Mouse (Mus musculus): ENCODE measurements around the gene Defb25. TPM values are rescaled to one million over a fixed set of nuclear protein-coding genes. Genes with fewer than 3 reads are reported as not detected.

Gene Defb25
- 0.68 and 0.77 TPM in 2 replicates for polyA plus RNA-seq (2012; rRNA removed)
- polyA plus RNA-seq (2014; fragmentation: Nextera tagmentation; extraction: Ambion mirVana): 1.6 and 3.2 TPM in 2 replicates

- H3K36me3 ChIP-seq (ENCODE audit: control insufficient read depth, insufficient read depth, low read length): no peaks in the 10 kb centered on the region
- ATAC-seq (ENCODE audit: low FRiP score, low read depth): no peak
- WGBS: 64% methylated on average over 4 of the region's 7 CpGs
These were observed at the start of gene Defb25 for GRCm38 (mm10) chr2:152622953-152623352. TSS of gene Defb25 (minus strand) at chr2:152623053.

GRCm38 (mm10) chr2:152672166-152672565 is 49.3 kb upstream of the Defb25 start:
- H3K9ac ChIP-seq (ENCODE audit: low read depth, low read length, severe bottlenecking): peak overlapping the region; percentile 36; the same call in 1 of the 2 replicates
- H3K27me3 ChIP-seq (ENCODE audit: control insufficient read depth, insufficient read depth, low read length): no peaks in the 10 kb centered on the region
- WGBS: 75% methylated on average over 12 of the region's 12 CpGs
- ATAC-seq (ENCODE audit: low FRiP score, low read depth) (no peak), DNase-seq (ENCODE audit: low spot score) (no peak)
- no peak for TF ChIP-seq POLR2A (IDR thresholded peaks at IDR 0.05; ENCODE audit: borderline replicate concordance, extremely low read depth, insufficient read depth, insufficient read length)
- peak overlapping the region; percentile 95 for H3K4me3 ChIP-seq (replicated peaks; ENCODE audit: low read length)
- H3K36me3 ChIP-seq (ENCODE audit: control insufficient read depth, insufficient read depth, low read length): peaks cover 47% of the 10 kb centered on the region
- H3K9me3 ChIP-seq (ENCODE audit: control insufficient read depth, low read length): no peaks in the 10 kb centered on the region
- H3K4me2 ChIP-seq (replicated peaks; ENCODE audit: low read depth, low read length, severe bottlenecking): peak overlapping the region; percentile 67
- no peak overlapping the region for H3K27ac ChIP-seq (replicated peaks; ENCODE audit: low read depth, low read length)
- peaks cover 41% of the 10 kb centered on the region for H3K4me1 ChIP-seq (ENCODE audit: control insufficient read depth, insufficient read depth, low read length)

More at GRCm38 (mm10) chr2:152622953-152623352, at the start of gene Defb25:
- Histone ChIP-seq H3K27ac (replicated peaks; ENCODE audit: low read depth, low read length) (no peak within 1 kb of the TSS), H3K4me2 (replicated peaks; ENCODE audit: low read depth, low read length, severe bottlenecking) (no peak within 1 kb of the TSS), H3K4me1 (ENCODE audit: control insufficient read depth, insufficient read depth, low read length) (peaks cover 8% of the 10 kb centered on the region; the same call in 1 of the 2 replicates), H3K4me3 (replicated peaks; ENCODE audit: low read length) (no peak within 1 kb of the TSS), H3K9me3 (ENCODE audit: control insufficient read depth, low read length) (no peaks in the 10 kb centered on the region), H3K9ac (ENCODE audit: low read depth, low read length, severe bottlenecking) (no peak within 1 kb of the TSS), H3K27me3 (ENCODE audit: control insufficient read depth, insufficient read depth, low read length) (peaks cover 27% of the 10 kb centered on the region)
- DNase-seq (ENCODE audit: low spot score): no peak
- no peak for TF ChIP-seq POLR2A (IDR thresholded peaks at IDR 0.05; ENCODE audit: borderline replicate concordance, extremely low read depth, insufficient read depth, insufficient read length)

GRCm38 (mm10) chr2:152671642-152671999 is 48.8 kb upstream of the Defb25 start:
- Histone ChIP-seq H3K27ac (replicated peaks; ENCODE audit: low read depth, low read length) (no peak overlapping the region), H3K9me3 (ENCODE audit: control insufficient read depth, low read length) (no peaks in the 10 kb centered on the region), H3K36me3 (ENCODE audit: control insufficient read depth, insufficient read depth, low read length) (peaks cover 42% of the 10 kb centered on the region), H3K4me1 (ENCODE audit: control insufficient read depth, insufficient read depth, low read length) (peaks cover 41% of the 10 kb centered on the region), H3K27me3 (ENCODE audit: control insufficient read depth, insufficient read depth, low read length) (no peaks in the 10 kb centered on the region), H3K4me2 (replicated peaks; ENCODE audit: low read depth, low read length, severe bottlenecking) (peak overlapping the region; percentile 67), H3K9ac (ENCODE audit: low read depth, low read length, severe bottlenecking) (peak overlapping the region; percentile 36; the same call in 1 of the 2 replicates), H3K4me3 (replicated peaks; ENCODE audit: low read length) (peak overlapping the region; percentile 95)
- ATAC-seq (ENCODE audit: low FRiP score, low read depth): 0 out of 2 replicates have a peak, but pooled peaks have one; percentile 8
- DNase-seq (ENCODE audit: low spot score): peak; percentile 50
- TF ChIP-seq POLR2A (IDR thresholded peaks at IDR 0.05; ENCODE audit: borderline replicate concordance, extremely low read depth, insufficient read depth, insufficient read length): no peak
- 33% methylated on average over 5 of the region's 5 CpGs for WGBS

- H3K4me2 ChIP-seq (replicated peaks; ENCODE audit: low read depth, low read length, severe bottlenecking): peak overlapping the region; percentile 67
- DNase-seq (ENCODE audit: low spot score) (no peak), ATAC-seq (ENCODE audit: low FRiP score, low read depth) (no peak)
- peak overlapping the region; percentile 98 for H3K27ac ChIP-seq (replicated peaks; ENCODE audit: low read depth, low read length)
- 51% methylated on average over 9 of the region's 9 CpGs for WGBS
- no peaks in the 10 kb centered on the region for H3K27me3 ChIP-seq (ENCODE audit: control insufficient read depth, insufficient read depth, low read length)
- no peaks in the 10 kb centered on the region for H3K9me3 ChIP-seq (ENCODE audit: control insufficient read depth, low read length)
- H3K4me1 ChIP-seq (ENCODE audit: control insufficient read depth, insufficient read depth, low read length): peaks cover 39% of the 10 kb centered on the region
- peaks cover 37% of the 10 kb centered on the region for H3K36me3 ChIP-seq (ENCODE audit: control insufficient read depth, insufficient read depth, low read length)
- H3K9ac ChIP-seq (ENCODE audit: low read depth, low read length, severe bottlenecking): peak overlapping the region; percentile 98
- H3K4me3 ChIP-seq (replicated peaks; ENCODE audit: low read length): peak overlapping the region; percentile 95
- TF ChIP-seq POLR2A (IDR thresholded peaks at IDR 0.05; ENCODE audit: borderline replicate concordance, extremely low read depth, insufficient read depth, insufficient read length): no peak
These were observed 48.3 kb upstream of the Defb25 start for GRCm38 (mm10) chr2:152670983-152671641.

GRCm38 (mm10) chr2:152669639-152670484 is 47.0 kb upstream of the Defb25 start:
- Histone ChIP-seq H3K4me1 (ENCODE audit: control insufficient read depth, insufficient read depth, low read length) (peaks cover 33% of the 10 kb centered on the region), H3K27ac (replicated peaks; ENCODE audit: low read depth, low read length) (peak overlapping the region; percentile 98), H3K27me3 (ENCODE audit: control insufficient read depth, insufficient read depth, low read length) (no peaks in the 10 kb centered on the region), H3K4me2 (replicated peaks; ENCODE audit: low read depth, low read length, severe bottlenecking) (peak overlapping the region; percentile 67), H3K9me3 (ENCODE audit: control insufficient read depth, low read length) (no peaks in the 10 kb centered on the region), H3K4me3 (replicated peaks; ENCODE audit: low read length) (peak overlapping the region; percentile 95), H3K36me3 (ENCODE audit: control insufficient read depth, insufficient read depth, low read length) (peaks cover 25% of the 10 kb centered on the region), H3K9ac (ENCODE audit: low read depth, low read length, severe bottlenecking) (peak overlapping the region; percentile 98)
- peak; percentile 83 for ATAC-seq (ENCODE audit: low FRiP score, low read depth)
- WGBS: under 1% methylated on average over 45 of the region's 46 CpGs
- DNase-seq (ENCODE audit: low spot score): peak; percentile 58
- TF ChIP-seq POLR2A (IDR thresholded peaks at IDR 0.05; ENCODE audit: borderline replicate concordance, extremely low read depth, insufficient read depth, insufficient read length): no peak
